Mouse (Mus musculus) G1E (cell line): ENCODE results near the gene Trappc3l. TPM values are rescaled to one million over a fixed set of nuclear protein-coding genes. Genes with fewer than 3 reads are reported as not detected.

Source experiments
- ATAC-seq: 2 replicates; pipeline ENCODE4 v1.8.0; 2016; ENCODE audit warnings: mild to moderate bottlenecking; ENCODE audit not compliant: insufficient number of reproducible peaks, poor library complexity, low FRiP score, severe bottlenecking; ENCODE audit errors: extremely low read depth
- DNase-seq: peaks from one replicate; pipeline ENCODE4 v3.0.0; 2012; ENCODE audit warnings: low spot score
- H3K27me3 ChIP-seq: 2 replicates; pipeline ENCODE4 v1.6.1; 2012; ENCODE audit warnings: mild to moderate bottlenecking, low read length, inconsistent platforms; ENCODE audit not compliant: insufficient read depth
- H3K36me3 ChIP-seq: replicated peaks from 2 replicates; pipeline ENCODE3; 2012; ENCODE audit warnings: mild to moderate bottlenecking, inconsistent platforms
- H3K4me1 ChIP-seq: 2 replicates; pipeline ENCODE4 v1.6.1; 2012; ENCODE audit warnings: low read depth, low read length, inconsistent platforms, mixed read lengths; ENCODE audit not compliant: insufficient read depth
- H3K4me3 ChIP-seq: 2 replicates; pipeline ENCODE4 v1.5.1; 2012; ENCODE audit warnings: low read depth, mild to moderate bottlenecking, inconsistent platforms, low read length, moderate library complexity, mixed read lengths
- H3K9me3 ChIP-seq: replicated peaks from 2 replicates; pipeline ENCODE4 v1.6.1; 2012; ENCODE audit warnings: inconsistent platforms
- CTCF ChIP-seq: IDR thresholded peaks from 2 replicates; pipeline ENCODE4 v1.5.1; 2012; ENCODE audit warnings: low read depth, low read length, inconsistent platforms, mixed read lengths
- GATA1 ChIP-seq: IDR thresholded peaks from 2 replicates; pipeline ENCODE4 v1.6.1; 2012; ENCODE audit warnings: borderline replicate concordance, low read length, inconsistent platforms, mixed read lengths
- GATA2 ChIP-seq: IDR thresholded peaks from 2 replicates; pipeline ENCODE4 v1.6.1; 2012; ENCODE audit warnings: low read depth, low read length, inconsistent platforms, borderline replicate concordance
- POLR2AphosphoS5 ChIP-seq: IDR thresholded peaks from 2 replicates; pipeline ENCODE4 v1.6.1; 2012; ENCODE audit warnings: low read depth, low read length, inconsistent platforms; ENCODE audit not compliant: insufficient replicate concordance
- TAL1 ChIP-seq: conservative IDR thresholded peaks from 2 replicates; pipeline ENCODE4 v1.6.1; 2012; ENCODE audit warnings: low read depth, low read length, inconsistent platforms, mixed read lengths
- polyA plus RNA-seq: library from polyadenylated mRNA; stranded (reverse); fragments of >175 nt; gene quantifications from 2 replicates; pipeline ENCODE4 v1.2.3, GENCODE M21; 2012
- total RNA-seq, 2 experiments: library from RNA; stranded (forward) in 1 of 2; stranded (reverse) in 1 of 2; fragments of 200-1000 nt in 1 of 2; fragments of >200 nt in 1 of 2; fragmentation: Nextera tagmentation in 1 of 2; gene quantifications; 2 replicates each; pipeline ENCODE4 v1.2.3; 2014 to 2017

The Trappc3l gene
- total and polyA plus RNA-seq, 3 experiments: not detected

- TF ChIP-seq CTCF: no peak
- no peak for TF ChIP-seq TAL1
- no peak for TF ChIP-seq GATA1
- no peak for TF ChIP-seq POLR2AphosphoS5
- TF ChIP-seq GATA2: no peak
- ATAC-seq (no peak), DNase-seq (no peak)
- no peaks in the 10 kb centered on the region for H3K27me3 ChIP-seq
- H3K4me3 ChIP-seq: no peak overlapping the region
- no peaks in the 10 kb centered on the region for H3K9me3 ChIP-seq
- H3K4me1 ChIP-seq: no peaks in the 10 kb centered on the region
- H3K36me3 ChIP-seq: no peaks in the 10 kb centered on the region
These were observed 51.1 kb downstream of the Trappc3l start for GRCm38 (mm10) chr10:34088515-34088914.

GRCm38 (mm10) chr10:34089517-34089916 is 52.1 kb downstream of the Trappc3l start:
- Histone ChIP-seq H3K36me3 (no peaks in the 10 kb centered on the region), H3K4me1 (no peaks in the 10 kb centered on the region), H3K27me3 (no peaks in the 10 kb centered on the region), H3K9me3 (no peaks in the 10 kb centered on the region), H3K4me3 (no peak overlapping the region)
- TF ChIP-seq CTCF: no peak
- no peak for TF ChIP-seq TAL1
- ATAC-seq (no peak), DNase-seq (no peak)

- H3K36me3 ChIP-seq: no peaks in the 10 kb centered on the region
- H3K4me1 ChIP-seq: no peaks in the 10 kb centered on the region
- DNase-seq: no peak
- H3K27me3 ChIP-seq: no peaks in the 10 kb centered on the region
- no peak for TF ChIP-seq TAL1
- H3K4me3 ChIP-seq: no peak overlapping the region
- no peak for ATAC-seq
- H3K9me3 ChIP-seq: no peaks in the 10 kb centered on the region
These were observed 53.1 kb downstream of the Trappc3l start for GRCm38 (mm10) chr10:34090481-34090880.

GRCm38 (mm10) chr10:34091888-34092287 is 54.5 kb downstream of the Trappc3l start:
- Histone ChIP-seq H3K9me3 (no peaks in the 10 kb centered on the region), H3K27me3 (no peaks in the 10 kb centered on the region)
- TF ChIP-seq GATA1 (no peak), CTCF (no peak)

GRCm38 (mm10) chr10:34095147-34095546 is 57.8 kb downstream of the Trappc3l start:
- TF ChIP-seq CTCF (no peak), POLR2AphosphoS5 (no peak), TAL1 (no peak), GATA2 (no peak), GATA1 (no peak)

More at GRCm38 (mm10) chr10:34091888-34092287, 54.5 kb downstream of the Trappc3l start:
- ATAC-seq (no peak), DNase-seq (no peak)
- no peaks in the 10 kb centered on the region for H3K4me1 ChIP-seq
- no peak overlapping the region for H3K4me3 ChIP-seq
- no peaks in the 10 kb centered on the region for H3K36me3 ChIP-seq

GRCm38 (mm10) chr10:34095964-34096363 is 58.6 kb downstream of the Trappc3l start:
- H3K4me3 ChIP-seq: no peak overlapping the region
- H3K36me3 ChIP-seq: no peaks in the 10 kb centered on the region

More at GRCm38 (mm10) chr10:34095147-34095546, 57.8 kb downstream of the Trappc3l start:
- Histone ChIP-seq H3K4me1 (no peaks in the 10 kb centered on the region), H3K36me3 (no peaks in the 10 kb centered on the region), H3K4me3 (no peak overlapping the region), H3K27me3 (no peaks in the 10 kb centered on the region), H3K9me3 (no peaks in the 10 kb centered on the region)
- DNase-seq: no peak
- ATAC-seq: no peak

GRCm38 (mm10) chr10:34096418-34096883 is 59.1 kb downstream of the Trappc3l start, which contains the start of gene Calhm5:
Gene Calhm5, minus strand, starts transcription at chr10:34096519.
- DNase-seq (no peak), ATAC-seq (no peak)
- Histone ChIP-seq H3K36me3 (no peaks in the 10 kb centered on the region), H3K27me3 (no peaks in the 10 kb centered on the region), H3K4me1 (no peaks in the 10 kb centered on the region), H3K9me3 (no peaks in the 10 kb centered on the region), H3K4me3 (no peak within 1 kb of the TSS)
- TF ChIP-seq GATA1 (no peak), TAL1 (no peak), CTCF (no peak), GATA2 (no peak), POLR2AphosphoS5 (no peak)

More at GRCm38 (mm10) chr10:34095964-34096363, 58.6 kb downstream of the Trappc3l start:
- no peaks in the 10 kb centered on the region for H3K27me3 ChIP-seq
- ATAC-seq (no peak), DNase-seq (no peak)
- no peaks in the 10 kb centered on the region for H3K4me1 ChIP-seq
- TF ChIP-seq GATA1: no peak
- TF ChIP-seq POLR2AphosphoS5: no peak
- TF ChIP-seq GATA2: no peak
- no peak for TF ChIP-seq TAL1
- no peak for TF ChIP-seq CTCF
- H3K9me3 ChIP-seq: no peaks in the 10 kb centered on the region
